Mouse (Mus musculus): ENCODE measurements around the gene Gzmm. TPM values are rescaled to one million over a fixed set of nuclear protein-coding genes. Genes with fewer than 3 reads are reported as not detected.
A peak's percentile ranks its signal among the peaks of the same experiment; 100 is the strongest.

The Gzmm gene
- polyA plus RNA-seq, 1 experiment from 2014 or later: 0.78 TPM

DNA sequence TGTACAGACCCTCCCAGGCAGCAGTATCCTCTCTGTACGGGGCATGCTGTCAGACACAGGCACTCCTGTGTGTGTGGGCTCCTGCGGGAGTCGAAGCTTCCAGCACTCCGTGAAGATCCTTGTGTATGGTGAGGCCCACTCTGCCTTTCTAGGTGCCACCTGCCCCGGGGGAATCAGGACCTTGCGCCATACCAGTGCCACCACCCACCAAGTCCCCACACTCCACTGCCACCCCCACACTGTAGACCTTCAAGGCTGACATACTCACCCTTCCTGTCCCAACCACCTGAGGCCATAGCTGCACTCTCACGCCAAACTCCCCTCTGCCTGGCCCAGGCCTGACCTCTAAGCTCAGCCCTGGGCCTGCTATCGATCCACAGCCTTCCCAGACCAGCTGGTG, 23.8 kb upstream of the Gzmm start:
- ATAC-seq (replicated peaks; ENCODE audit: low FRiP score, low TSS enrichment, low read depth): no peak

DNA sequence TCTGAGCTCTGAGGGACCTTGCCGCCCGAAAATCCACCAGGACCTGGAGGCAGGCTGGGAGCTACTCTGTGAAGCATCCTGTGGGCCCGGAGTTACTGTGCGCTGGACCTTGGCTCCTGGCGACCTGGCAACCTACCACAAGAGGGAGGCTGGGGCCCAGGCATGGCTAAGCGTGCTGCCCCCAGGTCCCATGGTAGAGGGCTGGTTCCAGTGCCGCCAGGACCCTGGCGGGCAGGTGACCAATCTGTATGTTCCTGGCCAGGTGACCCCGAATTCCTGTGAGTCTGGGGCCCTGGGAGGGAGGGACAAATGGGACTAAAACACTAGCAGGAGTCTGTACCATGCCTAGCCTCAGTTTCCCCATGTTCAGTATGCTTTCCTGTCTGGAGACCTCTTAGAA, 22.3 kb upstream of the Gzmm start:
- Histone ChIP-seq H3K4me1 (replicated peaks; ENCODE audit: control insufficient read depth, insufficient read depth, low read length) (peaks cover 8% of the 10 kb centered on the region), H3K27me3 (replicated peaks; ENCODE audit: control insufficient read depth, insufficient read depth, low read length) (no peaks in the 10 kb centered on the region), H3K9me3 (ENCODE audit: control insufficient read depth, low read length) (no peaks in the 10 kb centered on the region), H3K9ac (ENCODE audit: low read length) (no peak overlapping the region), H3K4me2 (ENCODE audit: low read length) (no peak overlapping the region), H3K36me3 (ENCODE audit: control insufficient read depth, insufficient read depth, low read length) (no peaks in the 10 kb centered on the region), H3K27ac (ENCODE audit: low read depth) (no peak overlapping the region), H3K4me3 (ENCODE audit: low read depth, low read length) (no peak overlapping the region)
- WGBS: 64% methylated on average over 9 of the region's 9 CpGs
- no peak for ATAC-seq (replicated peaks; ENCODE audit: low FRiP score, low TSS enrichment, low read depth)
- no peak for DNase-seq (ENCODE audit: low spot score)

More for the DNA sequence above, 23.8 kb upstream of the Gzmm start:
- Histone ChIP-seq H3K9me3 (ENCODE audit: control insufficient read depth, low read length) (no peaks in the 10 kb centered on the region), H3K4me1 (replicated peaks; ENCODE audit: control insufficient read depth, insufficient read depth, low read length) (no peaks in the 10 kb centered on the region), H3K9ac (ENCODE audit: low read length) (no peak overlapping the region), H3K27ac (ENCODE audit: low read depth) (no peak overlapping the region), H3K4me3 (ENCODE audit: low read depth, low read length) (no peak overlapping the region), H3K27me3 (replicated peaks; ENCODE audit: control insufficient read depth, insufficient read depth, low read length) (no peaks in the 10 kb centered on the region), H3K4me2 (ENCODE audit: low read length) (no peak overlapping the region), H3K36me3 (ENCODE audit: control insufficient read depth, insufficient read depth, low read length) (no peaks in the 10 kb centered on the region)
- no peak for DNase-seq (ENCODE audit: low spot score)
- 84% methylated on average over 8 of the region's 8 CpGs for WGBS

DNA sequence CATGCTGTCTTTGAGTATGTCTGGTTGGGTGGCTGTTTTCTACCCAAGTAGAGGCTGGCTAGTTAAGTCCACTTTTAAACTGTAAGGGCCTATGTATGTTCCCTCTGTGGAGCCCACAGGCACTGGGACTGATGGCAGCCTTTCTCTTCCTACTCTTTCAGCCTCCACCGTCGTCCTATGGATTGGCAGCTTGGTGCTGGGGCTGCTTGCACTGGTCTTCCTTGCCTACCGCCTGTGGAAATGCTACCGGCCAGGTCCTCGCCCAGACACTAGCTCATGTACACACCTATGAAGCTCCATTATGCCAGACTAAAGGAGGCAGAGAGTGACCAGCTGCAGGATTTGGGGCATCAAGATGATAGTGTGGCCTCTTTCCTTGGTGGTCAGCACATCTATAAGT, 20.7 kb upstream of the Gzmm start:
- no peak for DNase-seq (ENCODE audit: low spot score)
- peaks cover 3% of the 10 kb centered on the region; the same call in 1 of the 2 replicates for H3K36me3 ChIP-seq (ENCODE audit: control insufficient read depth, insufficient read depth, low read length)
- WGBS: 81% methylated on average over 5 of the region's 5 CpGs
- no peaks in the 10 kb centered on the region for H3K9me3 ChIP-seq (ENCODE audit: control insufficient read depth, low read length)
- H3K27me3 ChIP-seq (replicated peaks; ENCODE audit: control insufficient read depth, insufficient read depth, low read length): no peaks in the 10 kb centered on the region
- H3K4me3 ChIP-seq (ENCODE audit: low read depth, low read length): no peak overlapping the region
- peaks cover 11% of the 10 kb centered on the region for H3K4me1 ChIP-seq (replicated peaks; ENCODE audit: control insufficient read depth, insufficient read depth, low read length)
- H3K27ac ChIP-seq (ENCODE audit: low read depth): no peak overlapping the region
- H3K4me2 ChIP-seq (ENCODE audit: low read length): no peak overlapping the region
- no peak overlapping the region for H3K9ac ChIP-seq (ENCODE audit: low read length)
- no peak for ATAC-seq (replicated peaks; ENCODE audit: low FRiP score, low TSS enrichment, low read depth)

DNA sequence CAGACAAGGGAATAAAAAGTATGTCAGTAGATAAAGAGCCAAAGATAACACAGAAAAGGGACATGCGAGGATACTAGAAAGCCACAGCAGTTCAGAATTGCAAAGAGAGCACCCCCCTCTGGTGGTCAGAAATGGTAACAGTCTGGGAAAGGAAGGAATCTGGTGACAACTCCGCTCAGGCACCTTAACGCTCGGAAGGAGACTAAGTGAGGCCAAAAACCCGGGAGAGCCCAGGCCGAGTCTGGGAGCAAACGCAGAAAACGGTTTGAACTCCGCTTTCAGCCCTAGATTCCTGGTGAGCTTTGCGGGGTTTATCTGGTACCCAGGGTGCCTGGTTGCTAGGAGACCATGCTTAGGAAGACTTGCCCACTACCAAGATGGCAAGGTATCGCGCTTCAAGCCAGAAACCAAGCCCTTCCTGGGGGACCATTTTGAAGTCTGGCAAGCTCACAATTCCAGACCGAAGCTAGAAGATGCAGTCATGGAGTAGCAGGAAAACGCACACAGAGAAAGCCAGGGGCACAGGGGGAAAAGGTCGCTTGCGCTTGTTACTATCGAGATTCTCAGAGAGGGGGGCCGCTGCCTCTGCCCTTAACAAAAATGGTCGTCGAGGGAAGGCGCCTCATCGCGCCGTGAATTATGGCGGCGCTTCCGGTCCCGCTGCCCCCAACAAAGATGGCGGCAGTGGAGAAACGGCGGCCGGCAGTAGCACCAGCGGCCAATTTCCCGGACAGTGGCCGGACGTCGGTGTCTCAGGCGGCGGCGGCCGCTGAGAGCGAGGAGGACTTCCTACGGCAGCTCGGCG, 19.8 kb upstream of the Gzmm start, which contains the start of gene Tpgs1:
Gene Tpgs1 (plus strand): TSS at position 599 of the 805 bp plus-strand sequence.
- Histone ChIP-seq H3K4me1 (replicated peaks; ENCODE audit: control insufficient read depth, insufficient read depth, low read length) (peaks cover 11% of the 10 kb centered on the region), H3K4me3 (ENCODE audit: low read depth, low read length) (peak within 1 kb of the TSS; percentile 77), H3K27me3 (replicated peaks; ENCODE audit: control insufficient read depth, insufficient read depth, low read length) (no peaks in the 10 kb centered on the region), H3K4me2 (ENCODE audit: low read length) (peak within 1 kb of the TSS; percentile 82), H3K9ac (ENCODE audit: low read length) (peak within 1 kb of the TSS; percentile 78), H3K27ac (ENCODE audit: low read depth) (peak within 1 kb of the TSS; percentile 90), H3K9me3 (ENCODE audit: control insufficient read depth, low read length) (no peaks in the 10 kb centered on the region), H3K36me3 (ENCODE audit: control insufficient read depth, insufficient read depth, low read length) (peaks cover 5% of the 10 kb centered on the region)
- WGBS: under 1% methylated on average over 45 of the region's 45 CpGs
- DNase-seq (ENCODE audit: low spot score) (peak; percentile 99), ATAC-seq (replicated peaks; ENCODE audit: low FRiP score, low TSS enrichment, low read depth) (peak; percentile 67)

DNA sequence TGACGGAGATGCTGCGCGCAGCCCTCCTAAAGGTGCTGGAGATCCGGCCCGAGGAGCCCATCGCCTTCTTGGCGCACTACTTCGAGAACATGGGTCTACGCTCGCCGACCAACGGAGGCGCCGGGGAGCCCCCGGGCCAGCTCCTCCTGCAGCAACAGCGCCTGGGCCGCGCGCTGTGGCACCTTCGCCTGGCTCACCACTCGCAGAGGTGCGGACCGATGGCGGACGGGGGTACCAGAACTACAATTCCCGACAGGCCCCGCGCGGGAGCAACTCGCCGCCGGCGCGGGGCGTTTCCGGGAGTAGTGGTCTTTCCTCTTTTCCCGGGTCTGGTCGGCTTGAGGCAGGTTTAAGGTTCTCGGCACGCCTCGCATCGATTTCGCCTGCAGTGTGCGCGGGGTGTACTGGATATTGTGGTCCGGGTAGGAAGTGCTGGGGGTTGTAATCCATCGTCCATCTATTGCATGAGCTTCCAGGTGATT, 19.2 kb upstream of the Gzmm start:
- Histone ChIP-seq H3K27me3 (replicated peaks; ENCODE audit: control insufficient read depth, insufficient read depth, low read length) (no peaks in the 10 kb centered on the region), H3K4me3 (ENCODE audit: low read depth, low read length) (peak overlapping the region; percentile 77), H3K4me2 (ENCODE audit: low read length) (peak overlapping the region; percentile 82), H3K9ac (ENCODE audit: low read length) (peak overlapping the region; percentile 78), H3K9me3 (ENCODE audit: control insufficient read depth, low read length) (no peaks in the 10 kb centered on the region), H3K36me3 (ENCODE audit: control insufficient read depth, insufficient read depth, low read length) (peaks cover 5% of the 10 kb centered on the region), H3K27ac (ENCODE audit: low read depth) (peak overlapping the region; percentile 90), H3K4me1 (replicated peaks; ENCODE audit: control insufficient read depth, insufficient read depth, low read length) (peaks cover 11% of the 10 kb centered on the region)
- ATAC-seq (replicated peaks; ENCODE audit: low FRiP score, low TSS enrichment, low read depth): peak; percentile 54
- WGBS: under 1% methylated on average over 47 of the region's 47 CpGs
- no peak for DNase-seq (ENCODE audit: low spot score)

DNA sequence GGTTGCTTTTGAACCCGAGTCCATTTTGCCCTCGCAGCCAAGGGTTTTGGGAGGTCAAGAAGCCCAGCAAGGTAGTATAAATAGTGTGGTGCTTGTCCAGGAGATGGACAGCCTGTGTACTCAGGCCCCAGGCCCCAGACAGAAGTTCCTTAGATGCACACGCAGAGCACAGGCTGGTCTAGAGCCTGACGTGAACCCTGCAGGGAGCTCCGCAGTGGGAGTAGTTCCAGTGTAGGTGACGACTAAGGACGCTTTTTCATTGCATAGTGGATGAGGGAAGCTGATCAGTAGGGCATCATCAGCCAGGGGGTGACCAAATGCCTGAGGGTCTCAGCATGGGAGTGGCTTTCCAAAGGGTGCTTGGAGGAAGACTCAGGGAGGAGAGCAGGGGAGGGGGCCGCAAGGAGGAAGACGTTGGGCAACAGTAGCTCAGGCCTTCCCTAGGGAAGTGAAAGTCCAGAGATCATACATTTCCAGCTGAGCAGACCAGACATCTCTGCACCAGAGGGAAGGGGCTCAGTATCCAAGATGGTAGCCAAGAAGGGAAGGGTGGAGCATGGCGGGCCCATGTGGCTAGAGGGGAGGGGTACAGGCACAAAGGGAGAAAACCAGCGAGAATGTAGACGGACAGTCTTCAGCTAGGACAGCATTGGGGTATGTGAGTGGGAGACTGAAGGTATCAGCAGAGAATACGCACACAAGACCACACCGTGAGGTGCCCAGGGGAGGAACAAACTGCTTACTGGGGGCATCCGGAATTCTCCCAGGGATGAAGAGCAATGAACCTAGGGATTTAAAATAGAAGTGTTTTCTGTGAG, 18.5 kb upstream of the Gzmm start:
- Histone ChIP-seq H3K4me2 (ENCODE audit: low read length) (peak overlapping the region; percentile 82), H3K4me3 (ENCODE audit: low read depth, low read length) (peak overlapping the region; percentile 77), H3K9me3 (ENCODE audit: control insufficient read depth, low read length) (no peaks in the 10 kb centered on the region), H3K36me3 (ENCODE audit: control insufficient read depth, insufficient read depth, low read length) (peaks cover 5% of the 10 kb centered on the region), H3K9ac (ENCODE audit: low read length) (peak overlapping the region; percentile 78), H3K4me1 (replicated peaks; ENCODE audit: control insufficient read depth, insufficient read depth, low read length) (peaks cover 11% of the 10 kb centered on the region), H3K27me3 (replicated peaks; ENCODE audit: control insufficient read depth, insufficient read depth, low read length) (no peaks in the 10 kb centered on the region), H3K27ac (ENCODE audit: low read depth) (peak overlapping the region; percentile 90; the same call in 1 of the 2 replicates)
- WGBS: 31% methylated on average over 15 of the region's 15 CpGs
- no peak for DNase-seq (ENCODE audit: low spot score)
- peak; percentile 25 for ATAC-seq (replicated peaks; ENCODE audit: low FRiP score, low TSS enrichment, low read depth)

DNA sequence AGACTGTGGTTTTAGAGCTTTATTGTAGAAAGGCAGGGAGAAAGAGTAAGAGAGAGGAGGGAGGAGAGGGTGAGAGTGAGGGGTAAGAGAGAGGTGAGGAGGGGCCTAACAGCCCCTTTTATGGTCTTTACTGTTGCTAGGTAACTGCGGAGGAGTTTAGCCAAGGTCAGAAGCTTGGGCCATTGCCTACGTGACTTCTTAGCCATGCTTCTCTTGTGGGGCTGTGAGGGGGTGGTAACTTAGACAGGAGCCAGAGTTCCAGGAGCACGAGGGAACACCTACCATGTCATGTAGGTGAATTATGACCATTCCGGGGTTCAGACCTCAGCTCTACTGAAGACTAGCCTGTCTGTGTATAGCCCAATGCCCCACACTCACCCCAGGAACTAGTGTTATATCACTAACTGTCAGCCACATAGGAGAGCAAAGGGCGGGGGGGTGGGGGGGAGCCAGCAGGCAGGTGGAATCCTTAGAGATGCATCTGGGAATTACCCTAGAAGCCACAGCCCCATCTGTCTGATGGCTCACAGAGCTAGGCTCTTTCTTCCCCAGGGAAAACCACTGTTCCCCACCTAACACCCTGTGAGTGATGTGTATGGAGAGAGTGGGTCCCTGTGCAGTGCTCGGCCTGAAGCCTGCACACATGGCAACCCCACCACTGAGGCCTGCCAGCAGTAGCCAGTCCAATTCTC, 17.3 kb upstream of the Gzmm start:
- Histone ChIP-seq H3K27me3 (replicated peaks; ENCODE audit: control insufficient read depth, insufficient read depth, low read length) (no peaks in the 10 kb centered on the region), H3K36me3 (ENCODE audit: control insufficient read depth, insufficient read depth, low read length) (peaks cover 5% of the 10 kb centered on the region), H3K4me1 (replicated peaks; ENCODE audit: control insufficient read depth, insufficient read depth, low read length) (peaks cover 11% of the 10 kb centered on the region), H3K4me2 (ENCODE audit: low read length) (peak overlapping the region; percentile 82), H3K4me3 (ENCODE audit: low read depth, low read length) (no peak overlapping the region), H3K27ac (ENCODE audit: low read depth) (peak overlapping the region; percentile 60; the same call in 1 of the 2 replicates), H3K9ac (ENCODE audit: low read length) (no peak overlapping the region), H3K9me3 (ENCODE audit: control insufficient read depth, low read length) (no peaks in the 10 kb centered on the region)
- 42% methylated on average over 6 of the region's 6 CpGs for WGBS
- no peak for DNase-seq (ENCODE audit: low spot score)
- ATAC-seq (replicated peaks; ENCODE audit: low FRiP score, low TSS enrichment, low read depth): no peak

DNA sequence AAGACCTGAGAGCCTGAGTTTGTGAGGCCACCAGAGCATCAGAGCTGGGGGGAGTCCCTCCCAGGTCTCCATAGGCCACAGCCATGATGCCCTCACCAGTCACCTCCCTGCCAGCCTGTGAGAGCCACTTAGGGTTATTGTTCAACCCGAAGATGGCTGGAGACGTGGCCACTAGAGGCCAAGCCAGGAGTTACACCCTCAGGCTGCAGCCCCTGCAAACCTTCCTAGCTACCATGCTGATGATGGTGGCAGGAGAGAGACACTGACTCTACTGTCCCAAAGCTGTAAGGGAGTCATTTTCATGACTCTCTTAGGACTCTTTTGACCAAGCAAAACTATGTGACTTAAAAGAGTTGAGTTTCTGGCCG, 16.7 kb upstream of the Gzmm start:
- Histone ChIP-seq H3K9me3 (ENCODE audit: control insufficient read depth, low read length) (no peaks in the 10 kb centered on the region), H3K27me3 (replicated peaks; ENCODE audit: control insufficient read depth, insufficient read depth, low read length) (no peaks in the 10 kb centered on the region), H3K4me2 (ENCODE audit: low read length) (no peak overlapping the region), H3K9ac (ENCODE audit: low read length) (no peak overlapping the region), H3K27ac (ENCODE audit: low read depth) (peak overlapping the region; percentile 40; the same call in 1 of the 2 replicates), H3K4me1 (replicated peaks; ENCODE audit: control insufficient read depth, insufficient read depth, low read length) (peaks cover 11% of the 10 kb centered on the region), H3K36me3 (ENCODE audit: control insufficient read depth, insufficient read depth, low read length) (peaks cover 5% of the 10 kb centered on the region), H3K4me3 (ENCODE audit: low read depth, low read length) (no peak overlapping the region)
- ATAC-seq (replicated peaks; ENCODE audit: low FRiP score, low TSS enrichment, low read depth) (no peak), DNase-seq (ENCODE audit: low spot score) (no peak)
- WGBS: 63% methylated on average over 3 of the region's 3 CpGs
